Mouse (Mus musculus) thymus, adult 2 months (tissue): ENCODE data around the gene Tec.

Experiments
- CTCF ChIP-seq: fragments of 200-500 bp; IDR thresholded peaks from 2 replicates; pipeline ENCODE4 v1.5.1; 2012; ENCODE audit warnings: mild to moderate bottlenecking, control low read depth, low read length, moderate library complexity, borderline replicate concordance; ENCODE audit not compliant: control insufficient read depth, poor library complexity, insufficient read depth; ENCODE audit errors: extremely low read depth
- POLR2A ChIP-seq: fragments of 200-500 bp; IDR thresholded peaks from 2 replicates; pipeline ENCODE4 v1.6.1; 2012; ENCODE audit warnings: mild to moderate bottlenecking, low read length, control low read depth, moderate library complexity; ENCODE audit not compliant: control insufficient read depth, poor library complexity, insufficient read depth; ENCODE audit errors: extremely low read depth

GRCm38 (mm10) chr5:72879736-72880135, 11.5 kb upstream of the Tec start:
- TF ChIP-seq POLR2A (no peak), CTCF (no peak)
